Mouse (Mus musculus): ENCODE results near the gene Zfyve27.

DNA sequence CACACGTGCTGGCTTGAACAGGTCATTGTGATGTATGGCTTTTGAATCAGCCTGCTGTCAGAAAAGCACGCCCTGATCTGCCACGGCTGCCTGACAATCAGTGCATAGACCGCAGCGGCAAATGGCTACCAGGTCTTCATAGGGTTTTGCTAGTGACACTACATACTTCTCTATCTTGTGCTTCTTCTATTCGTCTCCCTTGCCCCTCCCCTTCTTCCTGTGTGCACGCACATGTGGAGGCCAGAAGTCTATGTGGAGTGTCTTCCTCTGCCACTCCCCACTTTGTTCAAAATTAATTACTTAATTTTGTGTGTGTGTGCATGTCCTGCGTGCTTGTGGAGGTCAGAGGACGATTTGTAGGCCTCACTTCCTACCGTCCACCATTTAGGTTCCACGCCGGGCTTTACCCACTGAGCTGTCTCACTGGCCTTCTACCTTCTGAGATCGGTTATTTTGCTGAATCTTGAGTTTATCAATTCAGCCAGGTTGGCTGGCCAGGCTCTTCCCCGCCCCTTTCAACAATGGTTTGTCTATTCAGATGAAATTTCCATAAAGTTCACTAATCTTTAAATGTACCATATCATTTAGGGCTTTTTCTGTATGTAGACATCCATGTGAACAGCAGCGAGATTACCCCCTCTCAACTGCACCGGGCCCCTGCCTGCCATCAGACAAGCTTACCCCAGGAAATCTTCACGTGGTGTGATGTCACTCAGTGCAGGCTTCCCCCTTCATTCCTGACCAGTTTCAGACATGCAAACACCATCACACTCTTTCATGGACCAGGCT is 65.9 kb downstream of the Zfyve27 start:
- TF ChIP-seq CTCF (IDR thresholded peaks at IDR 0.05; ENCODE audit: extremely low read depth, insufficient read length, insufficient replicate concordance, low read depth, low read length): no peak
- no peak for TF ChIP-seq POLR2A (IDR thresholded peaks at IDR 0.05; ENCODE audit: low read depth, low read length)
